Mouse (Mus musculus) yolk sac, embryonic 10.5 days (tissue): ENCODE data around the gene Aox2.
A peak's percentile ranks its signal among the peaks of the same experiment; 100 is the strongest.

Experiments
- DNase-seq: peaks from one replicate; pipeline ENCODE4 v3.0.0-alpha.2; 2017; ENCODE audit warnings: low spot score

Aox2 gene

DNA sequence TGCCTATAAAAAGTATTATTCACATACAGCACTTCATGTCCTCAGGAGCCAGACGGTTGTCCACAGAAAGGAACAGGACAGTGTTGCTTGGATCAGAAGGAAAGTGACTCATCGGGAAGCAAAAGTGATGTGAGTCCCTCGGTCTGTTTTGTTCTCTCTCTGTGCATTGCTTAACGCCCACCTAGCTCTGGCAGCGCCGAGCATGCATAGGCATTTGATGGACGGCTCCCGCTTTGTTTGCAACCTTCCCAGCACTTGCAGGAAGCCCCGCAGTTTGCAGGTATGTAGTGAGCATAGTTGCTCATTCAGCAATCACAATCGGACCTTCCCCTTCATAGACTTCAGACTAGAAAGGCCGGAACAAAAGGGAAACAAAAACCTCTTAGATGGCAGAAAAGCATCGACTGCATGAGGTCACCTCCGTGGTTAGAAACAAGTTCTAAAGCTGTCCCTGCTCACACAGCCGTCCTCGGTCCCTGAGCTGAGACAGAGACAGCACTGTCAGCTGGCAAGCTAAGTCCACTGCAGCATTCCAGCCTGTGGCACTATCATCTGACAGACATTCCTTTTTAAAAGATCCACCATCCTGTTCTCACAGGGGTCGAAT, 11.8 kb downstream of the Aox2 start:
- DNase-seq = no peak

GRCm38 (mm10) chr1:58291394-58292300, 13.5 kb downstream of the Aox2 start:
- no peak for DNase-seq

DNA sequence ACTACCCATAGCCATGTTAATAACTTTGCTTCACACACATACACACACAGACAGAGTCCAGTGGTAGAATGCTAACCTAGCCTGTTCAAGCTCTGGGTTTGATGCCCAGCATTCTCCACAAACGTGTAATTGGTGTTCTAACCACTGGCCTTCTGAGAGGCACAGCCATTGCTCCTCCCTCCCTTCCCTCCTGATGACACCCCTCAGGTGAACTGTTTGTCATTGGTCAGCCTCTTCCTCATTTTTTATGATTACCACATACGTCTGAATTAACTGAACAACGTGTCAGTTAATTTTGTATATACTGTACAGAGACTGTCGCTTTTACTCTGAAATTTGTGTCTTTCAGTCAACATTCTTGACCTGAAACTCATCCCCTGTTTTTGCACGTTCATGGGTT, 16.6 kb downstream of the Aox2 start:
- no peak for DNase-seq

- peak; percentile 35 for DNase-seq
Observed at GRCm38 (mm10) chr1:58296278-58296677, 18.2 kb downstream of the Aox2 start.

GRCm38 (mm10) chr1:58296821-58297220, 18.7 kb downstream of the Aox2 start:
- no peak for DNase-seq

- no peak for DNase-seq
Observed at GRCm38 (mm10) chr1:58298347-58298746, 20.2 kb downstream of the Aox2 start.

DNA sequence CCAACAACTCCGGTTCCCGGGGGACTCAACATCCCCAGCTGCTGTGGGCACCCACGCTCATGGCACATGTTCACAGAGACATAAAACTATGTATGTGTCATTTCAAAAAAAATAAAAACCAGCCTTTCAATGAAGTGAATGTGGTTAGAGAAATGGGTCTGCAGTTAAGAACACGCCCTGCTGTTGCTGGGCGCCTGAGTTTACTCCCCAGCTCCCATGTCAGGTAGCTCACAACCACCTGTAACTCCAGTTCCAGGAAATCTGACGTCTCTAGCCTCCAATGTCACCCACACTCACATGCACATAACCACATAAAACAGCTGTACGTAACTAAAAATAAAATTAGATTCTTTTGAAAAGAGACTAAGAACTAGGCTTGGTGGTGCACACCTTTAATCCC, 22.9 kb downstream of the Aox2 start:
- no peak for DNase-seq

- DNase-seq = no peak
Observed at GRCm38 (mm10) chr1:58302015-58302414, 23.9 kb downstream of the Aox2 start.

DNA sequence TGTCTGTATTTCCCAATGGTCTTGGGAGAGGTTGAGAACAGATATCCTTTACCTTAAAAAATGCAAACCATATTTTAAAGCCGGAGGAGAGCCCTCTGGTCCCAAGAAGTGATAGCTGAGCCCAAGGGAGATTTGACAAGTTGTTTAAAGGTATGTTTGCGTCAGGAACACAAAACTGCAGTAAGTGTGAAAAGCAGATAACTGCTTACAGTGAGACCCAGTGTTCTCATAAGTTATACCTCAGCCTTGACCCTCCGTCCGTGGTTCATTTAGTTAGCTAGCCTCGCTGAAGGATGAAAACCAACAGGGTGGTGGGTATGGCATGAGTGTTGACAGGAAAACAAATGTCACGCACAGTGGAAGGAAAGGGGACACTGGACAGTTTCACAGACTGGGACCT, 24.9 kb downstream of the Aox2 start:
- no peak for DNase-seq

DNA sequence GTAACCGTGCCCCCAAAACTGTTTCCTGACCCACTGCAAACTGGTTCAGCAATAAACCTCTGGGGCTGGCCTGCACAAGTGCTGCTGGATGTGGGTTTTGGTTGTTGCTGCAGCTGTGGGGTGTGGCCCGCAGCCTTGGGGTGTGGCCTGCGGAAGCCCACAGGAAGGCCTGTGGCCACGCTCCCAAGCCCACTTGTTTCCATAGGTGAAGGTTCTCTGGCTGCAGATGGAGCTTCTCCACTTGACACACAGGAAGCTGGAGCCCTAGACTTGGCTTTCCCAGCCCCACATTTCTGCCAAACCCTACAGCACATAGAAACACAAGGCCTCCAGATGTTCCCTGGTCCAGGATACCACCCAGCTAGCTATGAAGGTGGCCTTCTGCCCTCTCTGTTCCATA, 25.6 kb downstream of the Aox2 start:
- no peak for DNase-seq

GRCm38 (mm10) chr1:58304296-58304695, 26.2 kb downstream of the Aox2 start:
- DNase-seq = no peak

GRCm38 (mm10) chr1:58307181-58307580, 29.1 kb downstream of the Aox2 start:
- DNase-seq = no peak

DNA sequence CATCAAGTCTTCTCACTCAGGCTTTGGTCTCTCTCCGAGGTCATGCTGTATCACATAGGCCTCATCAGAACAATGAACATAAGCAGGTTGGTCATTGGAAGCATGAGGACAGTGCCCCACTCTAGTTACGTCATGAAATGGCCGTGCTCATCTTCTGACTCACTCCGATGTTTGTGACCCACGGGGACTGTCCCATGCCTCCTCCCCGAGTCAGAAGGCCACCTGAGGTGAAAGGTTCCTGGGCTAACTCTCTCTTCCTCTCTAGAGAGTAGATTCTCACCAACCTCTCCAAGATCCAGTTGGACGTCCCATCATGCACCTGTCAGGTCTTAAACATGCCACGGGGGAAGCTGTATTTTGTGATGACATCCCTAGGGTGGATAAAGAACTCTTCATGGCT, 30.5 kb downstream of the Aox2 start:
- no peak for DNase-seq

DNA sequence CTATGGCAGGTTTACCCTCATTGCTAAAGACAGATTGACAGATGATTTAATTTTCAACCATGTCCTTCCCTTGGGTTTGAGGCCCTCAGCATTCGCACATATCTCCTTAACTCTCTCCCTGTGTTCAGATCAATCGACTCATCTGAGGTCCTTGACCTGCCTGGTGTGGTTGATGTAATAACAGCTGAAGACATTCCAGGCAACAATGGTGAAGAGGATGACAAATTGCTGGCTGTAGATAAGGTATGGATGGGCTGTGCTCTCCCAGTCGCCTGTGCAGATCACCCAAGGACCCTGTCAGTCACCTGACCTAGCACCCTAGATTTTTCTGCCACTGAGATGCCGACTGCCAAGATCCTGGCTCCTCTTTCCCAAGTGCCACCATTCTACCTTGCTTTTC, 31.7 kb downstream of the Aox2 start:
- DNase-seq = no peak

DNA sequence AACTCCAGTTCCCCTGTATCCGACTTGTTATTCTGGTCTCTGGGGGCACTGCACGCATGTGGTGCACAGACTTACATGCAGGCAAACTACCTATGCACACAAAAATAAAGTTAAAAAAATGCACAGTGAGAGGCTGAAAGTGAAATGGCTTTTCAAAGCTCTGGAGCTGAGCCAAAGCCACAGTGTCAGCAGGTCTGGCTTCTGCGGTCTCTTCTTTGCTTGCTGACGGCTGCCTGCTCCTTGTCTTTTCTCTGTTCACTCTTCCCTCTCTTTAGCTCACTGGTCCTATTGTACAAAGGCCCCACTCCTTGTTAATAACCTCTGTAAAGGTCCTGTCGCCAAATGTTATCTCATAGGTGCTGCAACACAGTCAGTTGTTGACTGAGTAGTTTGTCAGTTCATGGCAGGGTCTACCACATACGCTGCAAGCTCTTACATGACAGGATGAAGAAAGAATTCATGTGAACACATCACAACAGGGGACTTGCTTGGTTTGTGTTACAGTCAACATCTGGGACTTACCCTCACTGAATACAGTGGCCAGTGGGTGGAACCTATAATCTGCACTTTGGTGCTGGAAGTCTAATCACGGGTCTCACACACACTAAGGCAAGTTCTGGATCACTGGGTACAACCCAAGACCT, 33.2 kb downstream of the Aox2 start:
- DNase-seq = no peak

DNA sequence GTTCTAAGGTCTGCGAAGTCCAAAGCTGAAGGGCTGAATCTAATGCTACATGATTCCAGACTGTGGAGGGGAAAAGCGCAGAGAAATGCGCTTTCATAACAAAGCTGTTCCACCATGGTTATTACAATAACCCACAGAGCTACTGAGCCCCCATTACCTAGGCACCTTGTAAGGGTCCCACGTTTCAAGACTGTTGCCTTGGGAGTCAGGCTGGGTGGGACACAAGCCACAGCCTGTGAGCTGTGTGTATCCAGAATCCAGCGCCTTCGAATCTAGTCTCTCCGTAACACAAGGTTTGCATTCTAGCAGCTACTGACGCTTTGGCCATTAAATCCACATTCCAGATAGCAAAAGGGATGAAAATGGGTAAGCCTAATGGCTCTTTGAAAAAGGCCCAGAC, 35.0 kb downstream of the Aox2 start:
- no peak for DNase-seq

DNA sequence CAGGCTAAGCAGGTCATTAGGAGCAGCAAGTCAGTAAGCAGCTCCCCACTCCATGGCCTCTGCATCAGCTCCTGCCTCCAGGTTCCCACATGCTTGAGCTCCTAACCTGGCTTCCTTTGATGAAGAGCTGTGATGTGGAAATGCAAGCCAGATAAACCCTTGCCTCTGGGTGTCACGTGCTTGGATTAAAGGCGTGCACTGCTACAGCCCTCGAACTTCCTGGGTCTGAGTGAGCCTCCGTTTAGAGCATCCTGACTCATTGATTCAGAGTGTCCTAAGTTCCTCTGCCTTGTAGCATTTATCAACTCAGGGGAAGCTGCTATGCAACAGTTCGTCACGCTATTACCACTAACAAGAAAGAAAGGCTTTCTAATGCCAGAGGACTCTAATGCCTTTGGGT, 37.4 kb downstream of the Aox2 start:
- no peak for DNase-seq

- DNase-seq = no peak
Observed at GRCm38 (mm10) chr1:58333222-58333621, 55.1 kb downstream of the Aox2 start.

- DNase-seq = no peak
Observed at GRCm38 (mm10) chr1:58339901-58340300, 61.8 kb downstream of the Aox2 start.

DNA sequence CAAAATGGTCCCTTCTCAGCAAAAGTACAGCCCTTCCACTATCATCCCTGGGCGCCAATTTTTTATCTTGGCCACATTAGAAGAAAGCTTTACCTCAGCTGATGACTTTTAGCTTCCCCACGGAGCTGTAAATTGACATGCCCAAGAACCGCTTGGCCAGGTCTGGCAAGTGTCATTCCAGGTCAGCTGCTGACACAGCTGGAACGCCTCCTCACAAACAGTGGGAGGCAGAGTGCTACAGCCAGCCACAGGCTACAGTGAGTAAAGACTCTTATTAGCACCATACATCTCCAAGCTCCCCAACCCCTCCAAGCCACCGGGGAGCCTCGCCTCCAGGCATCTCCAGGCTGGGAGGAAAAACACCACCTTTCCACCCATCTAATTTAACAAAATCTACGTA, 63.5 kb downstream of the Aox2 start:
- no peak for DNase-seq

DNA sequence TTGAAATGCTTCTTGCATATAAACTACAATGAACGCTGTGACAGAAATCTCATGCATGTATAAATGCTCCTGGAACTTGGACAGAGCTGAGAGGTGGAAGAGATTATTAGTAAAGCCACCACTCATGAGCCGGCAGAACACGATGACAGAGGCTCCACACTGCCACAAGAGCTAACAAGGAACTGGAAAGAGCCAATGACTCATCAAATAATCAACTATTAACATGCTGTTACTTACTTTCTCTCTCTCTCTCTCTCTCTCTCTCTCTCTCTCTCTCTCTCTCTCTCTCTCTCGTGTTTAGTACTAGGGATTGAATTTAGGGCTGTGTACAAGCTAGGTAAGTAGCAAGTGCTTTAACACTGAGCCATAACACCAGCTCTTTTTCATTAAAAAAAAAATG, 65.7 kb downstream of the Aox2 start:
- DNase-seq = no peak

DNA sequence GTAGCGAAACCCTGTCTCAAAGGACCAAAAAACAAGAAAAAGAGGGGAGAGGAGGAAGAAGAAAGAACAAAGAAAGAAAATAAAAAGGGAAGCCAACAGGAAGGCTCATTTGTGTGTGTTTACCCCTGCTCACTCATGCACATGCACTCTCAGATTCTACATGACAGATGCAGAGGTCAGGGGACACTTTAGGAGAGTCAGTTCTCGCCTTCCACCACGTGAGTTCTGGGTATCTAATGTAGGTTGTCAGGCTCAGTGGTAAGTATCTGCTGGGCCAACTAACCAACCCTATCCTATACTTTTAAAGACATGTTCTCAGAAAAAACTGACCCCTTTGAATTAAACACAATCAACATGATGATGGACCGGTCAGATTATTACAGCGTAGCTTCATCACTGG, 66.4 kb downstream of the Aox2 start:
- no peak for DNase-seq

DNA sequence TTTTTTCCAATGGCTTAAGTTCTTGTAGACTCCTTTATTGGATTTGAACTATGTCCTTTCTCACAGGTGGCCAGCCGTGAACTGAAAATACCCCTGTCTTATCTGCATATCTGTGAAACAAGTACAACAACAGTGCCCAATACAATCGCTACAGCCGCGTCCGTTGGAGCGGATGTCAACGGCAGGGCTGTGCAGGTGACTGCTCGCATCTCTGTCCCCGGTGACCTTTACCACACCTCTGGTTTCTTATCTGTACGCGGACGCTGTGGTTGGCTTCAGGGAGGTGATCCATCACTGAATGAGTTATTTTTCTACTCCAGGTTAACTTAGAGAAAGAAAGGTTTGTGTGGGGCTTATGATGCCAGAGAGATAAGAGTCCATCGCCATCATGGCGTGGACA, 68.0 kb downstream of the Aox2 start:
- peak; percentile 67 for DNase-seq
